ENCODE assay signal across 27 mouse cellular contexts in the genomic region with DNA sequence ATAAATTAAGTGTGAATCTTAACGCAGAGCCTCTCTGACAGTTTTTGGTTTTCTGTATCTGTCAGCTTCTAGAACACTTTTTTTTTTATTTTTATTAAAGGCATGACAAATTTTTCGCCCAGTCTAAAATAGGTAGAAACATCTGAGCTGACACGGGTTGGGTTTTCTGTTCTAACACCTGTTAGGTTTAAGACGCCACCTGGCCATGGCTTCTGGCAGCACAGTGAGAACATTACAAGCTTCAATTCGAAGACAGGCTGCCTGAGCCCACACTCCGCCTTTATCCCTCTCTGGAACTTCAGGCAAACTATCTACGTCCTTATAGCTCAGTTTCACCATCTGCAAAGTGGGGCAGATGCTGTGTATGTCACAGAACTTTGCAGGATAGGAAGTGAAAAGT.
"Had no signal": no experiment of that assay in that cellular context is flagged by ENCODE, and none has a peak within 500 bp of the region (broad histone marks: within the 10 kb centered on the region; RNA-seq: fewer than 3 reads in every experiment).

No protein-coding gene starts in this region.

- ATAC-seq: hindbrain, embryonic 16.5 days; inflammation-experienced regulatory T-cells, adult 6 months; intestine, embryonic 15.5 days; intestine, postnatal 0 days had no signal

- DNase-seq: gastrocnemius, postnatal 14 days; gastrocnemius, postnatal 36 days; heart, adult 11 months; heart, adult 2 months; heart, postnatal 14 days; heart, postnatal 36 days; kidney, adult 18-20 months; kidney, adult 8-10 months; kidney, postnatal 10 days; kidney, postnatal 25 days; kidney, postnatal 4 days; liver; liver, embryonic 13.5 days had no signal

- H3K9ac ChIP-seq: heart, embryonic 13.5 days; heart, embryonic 15.5 days; hindbrain, embryonic 12.5 days; hindbrain, embryonic 14.5 days; intestine, embryonic 15.5 days; limb, embryonic 12.5 days; liver, embryonic 13.5 days; liver, embryonic 15.5 days had no signal

- H3K4me1 ChIP-seq: heart, embryonic 13.5 days; heart, embryonic 15.5 days; intestine, embryonic 15.5 days; limb, embryonic 12.5 days; liver, embryonic 13.5 days; liver, embryonic 15.5 days had no signal

- H3K4me2 ChIP-seq: heart, embryonic 11.5 days; heart, embryonic 13.5 days; heart, embryonic 15.5 days; hindbrain, embryonic 12.5 days; hindbrain, embryonic 14.5 days; intestine, embryonic 15.5 days; limb, embryonic 12.5 days; liver, embryonic 11.5 days; liver, embryonic 13.5 days; liver, embryonic 15.5 days had no signal

- H3K4me3 ChIP-seq: heart, adult 2 months; heart, embryonic 13.5 days; heart, embryonic 15.5 days; hindbrain, embryonic 12.5 days; intestine, embryonic 15.5 days; layer of hippocampus, adult 2 months; limb, embryonic 10.5 days; limb, embryonic 12.5 days; liver, embryonic 13.5 days; liver, embryonic 15.5 days had no signal

- H3K9me3 ChIP-seq: heart, embryonic 13.5 days; heart, embryonic 15.5 days; hindbrain, embryonic 12.5 days; intestine, embryonic 15.5 days; limb, embryonic 10.5 days; limb, embryonic 12.5 days; liver, embryonic 13.5 days; liver, embryonic 15.5 days had no signal

- H3K27me3 ChIP-seq: heart, embryonic 13.5 days; heart, embryonic 15.5 days; hindbrain, embryonic 12.5 days; intestine, embryonic 15.5 days; limb, embryonic 12.5 days; liver, embryonic 13.5 days; liver, embryonic 15.5 days had no signal

- H3K27ac ChIP-seq: heart, adult 2 months; heart, embryonic 13.5 days; heart, embryonic 15.5 days; hindbrain, embryonic 12.5 days; hindbrain, embryonic 14.5 days; intestine, embryonic 15.5 days; layer of hippocampus, adult 2 months; limb, embryonic 10.5 days; limb, embryonic 12.5 days; liver, embryonic 13.5 days; liver, embryonic 15.5 days had no signal

- H3K36me3 ChIP-seq: heart, embryonic 13.5 days; heart, embryonic 15.5 days; hindbrain, embryonic 12.5 days; intestine, embryonic 15.5 days; limb, embryonic 10.5 days; limb, embryonic 12.5 days; liver, embryonic 13.5 days; liver, embryonic 15.5 days had no signal
